Mouse (Mus musculus) gastrocnemius, postnatal 25 days (tissue): ENCODE data around the gene Acot8. TPM values are rescaled to one million over a fixed set of nuclear protein-coding genes. Genes with fewer than 3 reads are reported as not detected.
"Not testable (repeated sequence)": the region's sequence is repeated elsewhere in the genome, so short reads cannot be mapped to it uniquely, and the experiment has no call there.

Experiments
- DNase-seq: peaks from one replicate; pipeline ENCODE4 v3.0.0; 2022
- total RNA-seq, 2 experiments: library from RNA; stranded (reverse); gene quantifications; 1 replicate in 1 of 2; 2 replicates in 1 of 2; pipeline ENCODE4 v1.2.3; 2021

Gene Acot8
- total RNA-seq, 2 experiments from 2014 or later: 8.0 to 9.1 TPM

DNA sequence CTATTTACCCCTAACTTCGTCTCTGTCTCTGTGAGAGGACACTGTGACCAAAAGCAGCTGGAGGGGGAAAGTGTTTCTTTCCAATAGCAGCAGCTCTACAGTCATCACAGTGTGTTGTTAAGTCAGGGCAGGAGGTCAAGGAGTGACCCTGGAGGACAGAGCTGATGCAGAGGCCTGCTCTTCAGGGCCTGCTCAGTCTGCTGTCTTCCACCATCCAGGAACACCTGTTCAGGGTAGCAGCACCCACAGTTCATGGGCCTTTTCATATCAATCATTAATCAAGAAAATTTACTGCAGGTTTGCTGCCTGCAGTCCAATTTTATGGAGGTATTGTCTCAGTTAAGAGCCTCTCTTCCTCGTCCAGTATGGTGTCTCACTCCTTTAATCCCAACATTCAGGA, 8.9 kb upstream of the Acot8 start:
- DNase-seq: no peak

DNA sequence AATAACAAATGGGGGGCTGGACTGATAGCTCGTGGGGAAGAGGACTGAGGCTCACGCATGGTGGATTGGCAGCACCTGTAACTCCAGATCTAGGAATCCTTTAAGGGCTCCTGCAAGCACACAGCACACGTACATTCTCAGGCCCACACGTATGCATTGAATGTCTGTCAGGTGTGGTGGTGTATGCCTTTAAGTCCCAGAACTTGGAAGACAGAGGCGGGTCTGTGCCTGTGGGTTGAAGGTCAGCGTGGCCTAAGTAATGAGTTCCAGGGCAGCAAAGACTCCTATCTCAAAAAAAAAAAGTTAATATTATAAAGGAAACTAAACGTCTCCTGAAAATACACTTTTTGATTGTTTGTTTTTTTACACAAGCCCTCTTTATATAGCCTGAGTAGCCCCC, 1.9 kb upstream of the Acot8 start:
- DNase-seq: no peak

DNA sequence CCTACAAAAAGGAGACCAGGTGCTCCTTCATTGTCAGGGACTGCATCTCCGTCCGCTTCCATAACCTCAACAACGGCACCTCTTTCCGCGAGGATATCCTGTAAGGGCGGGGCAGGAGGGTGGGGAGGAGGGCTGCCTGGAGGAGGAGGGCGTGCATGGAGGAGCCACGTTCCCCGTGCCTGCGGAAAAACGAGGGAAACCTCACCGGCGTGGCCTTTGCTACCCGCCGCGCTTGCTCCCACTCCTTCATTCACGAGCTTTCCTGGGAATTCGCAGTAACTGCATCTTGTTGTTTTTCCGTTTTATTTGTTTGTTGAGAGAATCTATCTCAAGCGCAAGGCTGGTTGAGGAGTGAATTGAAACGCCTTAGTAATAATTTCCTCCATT, 643 bp upstream of the Acot8 start:
- DNase-seq: no peak

DNA sequence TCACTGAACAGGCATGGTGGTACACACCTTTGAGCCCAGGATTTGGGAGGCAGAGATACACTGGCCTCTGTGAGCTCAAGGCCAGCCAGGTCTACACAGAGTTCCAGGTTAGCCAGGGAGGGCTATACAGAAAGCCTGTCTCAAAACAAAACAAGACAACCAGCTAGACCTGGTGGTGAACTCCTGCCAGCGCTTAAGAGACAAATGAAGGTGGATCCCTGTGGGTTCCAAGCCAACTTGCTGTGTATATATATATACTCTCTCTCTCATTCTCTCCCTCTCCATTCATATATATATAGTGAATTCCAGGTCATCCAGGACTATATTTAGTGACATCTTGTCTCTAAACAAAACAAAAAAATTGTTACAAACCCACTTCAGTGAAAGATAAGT, 765 bp downstream of the Acot8 start:
- DNase-seq: no peak

DNA sequence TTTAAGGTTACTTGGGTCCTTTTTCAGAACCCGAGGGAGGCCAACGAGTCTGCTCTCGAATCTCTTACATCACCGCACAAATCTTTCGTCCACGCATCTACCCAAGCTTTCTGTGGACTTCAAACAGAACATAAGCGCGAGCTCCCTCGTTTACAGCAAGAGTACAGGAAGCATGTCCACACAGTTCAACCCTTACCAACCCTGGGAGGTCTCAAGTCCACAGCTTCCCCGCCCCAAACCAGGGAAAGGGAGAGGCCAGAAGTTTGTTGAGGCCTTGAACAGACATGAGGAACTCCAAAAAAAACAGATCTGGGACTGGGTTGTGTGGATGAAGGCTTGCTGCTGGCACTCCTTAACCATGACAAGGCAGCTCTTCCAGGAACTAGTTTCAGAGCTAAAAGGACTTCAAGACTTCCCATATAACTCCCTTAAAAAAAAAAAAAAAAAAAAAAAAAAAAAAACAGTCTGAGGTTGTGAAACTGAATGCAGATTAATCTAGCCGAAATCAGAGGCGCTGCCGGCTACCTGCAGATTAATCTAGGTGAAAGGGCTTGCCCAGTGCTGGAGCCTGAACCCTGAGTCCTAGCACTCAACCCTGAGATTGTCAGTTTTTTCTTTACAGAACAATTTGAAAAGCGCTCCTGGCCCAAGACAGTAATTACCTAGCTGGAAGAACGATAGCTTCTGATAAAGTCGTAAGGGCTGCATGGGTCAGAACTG, 1.3 kb downstream of the Acot8 start:
- DNase-seq: no peak

DNA sequence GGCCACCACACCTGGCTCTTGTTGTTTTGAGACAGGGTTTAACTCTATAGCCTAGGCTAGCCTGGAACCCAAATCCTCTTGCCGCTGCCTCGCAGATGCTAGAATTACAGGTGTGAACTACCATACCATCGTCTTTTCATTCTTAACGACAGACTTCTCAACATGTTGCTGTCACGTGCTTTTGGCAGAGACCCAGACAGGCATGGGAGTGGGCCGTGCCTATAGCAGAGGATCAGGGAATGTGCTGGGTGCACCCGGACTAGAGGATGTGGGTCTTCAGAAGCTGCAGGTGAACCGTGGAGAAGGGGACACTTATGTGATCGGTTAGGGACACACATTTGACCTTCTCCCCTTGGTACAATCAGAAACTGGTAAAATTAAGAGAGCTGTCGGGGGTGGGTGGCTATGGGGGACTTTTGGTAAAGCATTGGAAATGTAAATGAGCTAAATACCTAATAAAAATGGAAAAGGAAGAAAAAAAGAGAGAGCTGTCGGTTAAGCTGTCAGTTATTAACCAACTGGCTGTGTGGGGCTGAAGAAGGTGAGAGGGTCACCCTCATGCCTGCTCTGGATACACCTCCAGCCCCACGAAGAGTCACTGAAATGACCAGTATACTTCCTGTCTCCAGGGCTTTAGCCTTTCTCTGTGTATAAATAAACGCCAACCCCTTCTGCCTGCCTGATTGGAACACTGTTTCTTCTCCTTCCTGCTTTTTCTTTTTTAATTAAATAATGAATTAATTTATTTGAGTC, 4.3 kb downstream of the Acot8 start:
- no peak for DNase-seq

DNA sequence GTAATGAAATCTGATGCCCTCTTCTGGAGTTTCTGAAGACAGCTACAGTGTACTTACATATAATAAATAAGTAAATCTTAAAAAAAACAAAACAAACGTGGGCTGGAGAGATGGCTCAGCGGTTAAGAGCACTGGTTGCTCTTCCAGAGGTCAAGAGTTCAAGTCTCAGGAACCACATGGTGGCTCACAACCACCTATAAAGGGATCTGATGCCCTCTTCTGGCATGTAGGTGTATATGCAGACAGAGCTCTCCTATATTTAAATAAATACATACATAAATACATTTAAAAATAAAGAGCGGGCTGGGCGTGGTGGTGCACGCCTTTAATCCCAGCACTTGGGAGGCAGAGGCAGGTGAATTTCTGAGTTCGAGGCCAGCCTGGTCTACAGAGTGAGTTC, 6.1 kb downstream of the Acot8 start:
- DNase-seq: not testable (repeated sequence)

DNA sequence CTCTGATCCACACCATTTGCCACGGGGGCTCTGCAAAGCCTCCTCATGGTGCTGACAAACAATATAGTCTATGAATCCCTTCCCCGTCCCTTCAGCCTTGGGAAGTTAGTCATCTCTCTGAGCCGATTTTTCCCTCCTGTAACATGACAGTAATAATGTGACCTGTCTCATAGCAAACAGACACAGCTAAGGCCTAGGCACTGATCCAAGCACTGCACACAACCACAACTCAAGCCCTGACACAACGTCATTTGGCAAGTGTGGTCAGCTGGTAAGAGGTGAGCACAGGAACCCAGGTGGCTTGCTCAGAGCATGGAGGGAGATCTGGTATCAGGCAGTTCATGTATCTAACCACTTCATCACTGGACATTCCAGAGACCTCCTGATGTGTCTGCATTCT, 8.8 kb downstream of the Acot8 start:
- DNase-seq: no peak

DNA sequence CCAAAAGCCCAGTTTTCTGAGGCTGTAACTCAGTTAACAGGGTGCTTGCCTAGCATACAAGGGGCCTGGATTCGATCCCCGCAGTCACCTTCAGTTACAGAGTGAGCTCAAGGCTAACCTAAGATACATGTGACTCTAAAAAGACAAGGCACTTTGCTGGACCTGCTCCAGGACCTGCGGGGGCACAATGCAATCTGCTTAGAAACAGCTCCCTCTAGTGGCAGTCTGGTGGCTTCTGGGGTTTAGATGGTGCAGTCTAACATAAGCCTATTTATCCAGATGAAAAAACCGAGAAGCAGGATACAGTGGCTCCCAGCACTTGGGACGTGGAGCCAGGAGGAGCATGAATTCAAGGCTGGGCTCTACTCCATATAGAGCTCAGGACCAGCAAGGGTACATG, 10.4 kb downstream of the Acot8 start:
- DNase-seq: peak; percentile 69

DNA sequence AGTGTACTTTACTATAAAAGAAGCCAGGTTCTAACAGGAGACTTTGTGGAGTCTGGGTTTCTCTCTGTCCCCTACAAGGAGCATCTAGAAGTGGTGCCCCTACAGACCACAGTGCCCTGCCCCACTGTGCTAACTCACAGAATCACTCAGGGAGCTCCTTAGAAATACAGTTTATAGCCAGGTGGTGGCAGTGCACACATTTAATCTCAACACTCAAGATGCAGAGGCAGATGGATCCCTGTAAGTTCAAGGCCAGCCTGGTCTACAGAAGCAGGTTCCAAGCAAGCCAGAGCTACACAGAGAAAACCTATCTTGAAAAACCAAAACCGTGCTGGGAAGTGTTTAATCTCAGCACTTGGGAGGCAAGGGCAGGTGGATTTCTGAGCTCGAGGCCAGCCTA, 10.9 kb downstream of the Acot8 start:
- no peak for DNase-seq

DNA sequence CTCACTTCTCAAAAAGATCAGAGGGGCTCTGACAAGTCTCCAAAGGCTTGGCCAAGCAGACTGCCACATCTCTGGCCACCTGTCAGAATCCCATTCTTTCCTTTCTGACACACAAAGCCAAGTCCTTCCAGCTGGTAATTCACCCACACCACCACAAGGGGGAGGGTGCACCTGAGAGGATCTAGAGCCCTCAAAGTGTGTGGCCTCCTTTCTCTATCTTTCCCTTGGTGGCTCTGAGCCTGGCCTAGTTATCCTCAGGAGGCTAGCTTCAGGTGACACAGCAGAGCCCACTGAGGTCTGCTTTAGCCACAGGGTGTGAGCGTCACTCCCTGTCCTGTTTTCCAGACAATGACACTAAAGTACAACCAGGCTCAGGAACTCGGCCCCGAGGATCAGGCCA, 11.4 kb downstream of the Acot8 start:
- peak; percentile 35 for DNase-seq

DNA sequence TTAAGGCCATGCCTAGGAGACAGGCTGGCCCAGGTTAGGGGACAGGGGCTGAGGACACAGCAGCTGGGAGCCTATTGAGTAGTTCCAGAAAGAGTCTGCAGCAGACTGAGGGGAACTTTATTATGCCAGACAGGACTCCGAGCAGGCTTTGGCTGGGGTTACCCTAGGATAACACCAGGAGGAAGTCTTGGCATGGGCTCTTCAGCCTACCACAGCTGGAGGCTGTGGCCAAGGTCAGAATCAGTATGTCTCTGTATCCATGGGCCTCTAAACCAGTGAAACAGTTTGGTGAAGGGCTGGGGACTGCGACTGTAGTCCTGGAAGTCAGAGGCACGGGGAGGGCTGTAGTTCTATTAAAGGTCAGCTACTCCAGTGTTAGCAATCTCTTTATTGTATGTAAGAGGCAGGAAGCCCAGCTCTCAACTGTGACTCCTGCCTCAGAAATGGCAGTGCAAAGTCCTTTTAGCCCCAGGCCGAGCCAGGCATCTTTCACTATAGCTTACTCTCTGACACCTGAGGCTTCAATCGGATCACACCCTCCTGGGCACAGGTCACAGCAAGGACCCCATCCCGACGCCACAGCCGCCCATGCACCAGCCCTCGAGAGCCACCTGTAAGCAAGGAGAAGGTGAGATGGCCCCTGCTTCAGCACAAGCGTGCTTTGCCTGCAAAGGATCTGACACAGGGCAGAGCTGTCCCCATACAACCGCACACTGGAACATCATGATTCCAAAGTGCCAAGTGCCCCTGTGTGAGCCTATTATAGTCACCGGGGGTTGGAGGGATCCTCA, 12.1 kb downstream of the Acot8 start:
- DNase-seq: no peak

DNA sequence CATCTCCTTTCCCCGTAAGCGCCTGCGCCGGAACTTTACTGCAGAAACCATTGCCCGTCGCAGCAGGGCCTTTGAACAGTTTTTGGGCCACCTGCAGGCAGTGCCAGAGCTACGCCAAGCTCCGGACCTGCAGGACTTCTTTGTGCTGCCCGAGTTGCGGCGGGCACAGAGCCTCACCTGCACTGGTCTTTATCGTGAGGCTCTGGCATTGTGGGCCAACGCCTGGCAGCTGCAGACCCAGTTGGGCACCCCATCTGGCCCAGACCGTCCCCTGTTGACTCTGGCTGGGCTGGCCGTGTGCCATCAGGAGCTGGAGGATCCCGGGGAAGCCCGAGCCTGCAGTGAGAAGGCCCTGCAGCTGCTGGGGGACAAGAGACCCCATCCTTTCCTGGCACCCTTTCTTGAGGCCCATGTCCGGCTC, 12.8 kb downstream of the Acot8 start:
- DNase-seq: no peak

DNA sequence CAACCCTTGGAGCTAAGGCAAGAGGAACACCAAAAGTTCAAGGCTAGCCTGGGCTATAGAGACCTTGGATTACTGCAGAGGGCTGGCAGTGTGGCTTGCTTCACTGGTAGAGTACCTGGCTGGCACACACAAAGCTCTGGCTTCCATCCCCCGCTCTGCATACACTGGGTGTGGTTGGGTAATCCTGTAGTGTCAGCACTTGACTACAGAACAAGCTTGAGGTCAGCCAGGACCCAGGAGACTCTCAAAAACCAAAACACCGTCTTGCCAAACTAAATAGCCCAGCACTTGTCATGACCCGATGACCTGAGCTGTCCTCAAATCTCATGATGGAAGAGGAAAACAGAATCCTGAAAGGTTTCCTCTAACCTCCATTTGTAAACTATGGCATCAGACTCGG, 14.2 kb downstream of the Acot8 start:
- DNase-seq: no peak

DNA sequence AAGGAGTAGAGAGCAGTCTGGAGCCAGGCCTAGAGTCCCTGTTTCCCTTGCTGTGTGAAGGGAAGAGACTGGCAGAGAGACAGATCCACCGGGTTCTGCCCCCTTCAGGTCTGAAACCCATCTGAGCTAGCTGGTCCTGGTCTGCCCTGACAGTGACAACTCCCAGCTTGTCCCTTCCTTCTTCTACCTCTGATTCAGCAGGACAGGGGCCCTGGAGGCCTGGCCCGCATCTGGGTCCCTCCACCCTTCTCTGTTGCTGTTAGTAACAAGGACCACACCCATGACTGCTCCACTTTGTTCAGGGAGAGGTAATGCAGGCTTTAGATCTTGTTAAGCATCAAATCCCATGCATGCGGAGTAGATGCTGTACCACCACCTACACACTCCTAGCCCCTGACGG, 16.3 kb downstream of the Acot8 start:
- DNase-seq: peak; percentile 10

DNA sequence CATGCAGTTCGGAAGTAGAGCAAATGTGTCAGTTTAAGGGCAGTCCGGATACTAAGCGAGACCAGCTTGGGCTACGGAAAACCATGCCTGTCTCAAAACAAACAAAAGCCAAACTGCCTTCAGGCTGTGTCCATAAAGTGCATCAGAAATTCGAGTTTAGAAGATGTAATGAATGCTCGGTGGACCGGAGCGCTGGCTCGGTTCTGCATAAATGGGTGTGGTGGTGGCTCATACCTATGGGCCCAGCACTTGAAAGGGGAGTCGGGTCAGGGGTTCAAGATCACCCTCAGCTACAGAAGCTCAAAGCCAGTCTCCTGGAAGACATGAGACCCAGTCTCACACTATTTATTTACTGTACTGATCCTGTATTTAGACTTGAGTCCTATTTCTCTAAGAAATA, 16.9 kb downstream of the Acot8 start:
- DNase-seq: no peak

DNA sequence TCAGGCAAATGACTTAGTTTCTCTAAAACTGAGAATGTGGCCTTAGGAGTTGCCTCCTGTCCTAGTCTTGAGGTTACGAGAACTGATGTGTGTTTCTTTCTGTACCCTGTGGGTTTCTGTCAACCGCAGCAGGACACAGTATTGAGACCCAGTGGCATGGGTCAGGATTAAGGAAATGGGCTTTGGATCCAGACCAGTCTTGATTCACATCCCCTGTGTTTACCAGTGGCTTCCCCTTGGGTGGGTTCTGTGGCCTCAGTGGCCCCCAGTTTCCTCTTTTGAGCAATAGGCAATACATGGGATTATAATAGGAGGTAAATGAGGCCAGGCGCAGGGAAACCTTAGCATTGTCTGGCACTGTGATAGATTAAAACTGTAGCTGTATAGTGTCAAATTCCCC, 17.6 kb downstream of the Acot8 start:
- no peak for DNase-seq

DNA sequence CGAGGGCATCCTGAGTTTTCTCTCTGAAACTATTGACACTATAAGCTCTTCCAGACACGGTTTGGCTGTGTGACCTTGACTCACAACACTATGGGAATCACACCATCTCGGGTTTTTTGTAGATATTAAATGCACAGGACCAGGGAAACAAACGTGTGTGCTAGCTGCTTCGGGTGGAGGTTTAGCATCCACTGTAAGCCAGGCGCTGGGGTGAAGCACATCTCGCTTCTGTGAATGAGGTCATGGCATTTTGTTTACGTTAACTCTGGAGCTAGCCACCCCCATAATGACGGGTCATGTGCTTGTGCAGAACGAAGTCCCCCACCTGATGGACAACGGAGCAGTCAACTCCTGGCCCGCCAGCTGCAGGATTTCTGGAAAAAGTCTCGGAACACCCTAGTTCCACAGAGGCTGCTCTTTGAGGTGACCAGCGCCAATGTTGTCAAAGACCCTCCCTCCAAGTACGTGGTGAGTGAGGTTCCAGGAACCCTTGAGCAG, 18.2 kb downstream of the Acot8 start:
- DNase-seq: no peak

DNA sequence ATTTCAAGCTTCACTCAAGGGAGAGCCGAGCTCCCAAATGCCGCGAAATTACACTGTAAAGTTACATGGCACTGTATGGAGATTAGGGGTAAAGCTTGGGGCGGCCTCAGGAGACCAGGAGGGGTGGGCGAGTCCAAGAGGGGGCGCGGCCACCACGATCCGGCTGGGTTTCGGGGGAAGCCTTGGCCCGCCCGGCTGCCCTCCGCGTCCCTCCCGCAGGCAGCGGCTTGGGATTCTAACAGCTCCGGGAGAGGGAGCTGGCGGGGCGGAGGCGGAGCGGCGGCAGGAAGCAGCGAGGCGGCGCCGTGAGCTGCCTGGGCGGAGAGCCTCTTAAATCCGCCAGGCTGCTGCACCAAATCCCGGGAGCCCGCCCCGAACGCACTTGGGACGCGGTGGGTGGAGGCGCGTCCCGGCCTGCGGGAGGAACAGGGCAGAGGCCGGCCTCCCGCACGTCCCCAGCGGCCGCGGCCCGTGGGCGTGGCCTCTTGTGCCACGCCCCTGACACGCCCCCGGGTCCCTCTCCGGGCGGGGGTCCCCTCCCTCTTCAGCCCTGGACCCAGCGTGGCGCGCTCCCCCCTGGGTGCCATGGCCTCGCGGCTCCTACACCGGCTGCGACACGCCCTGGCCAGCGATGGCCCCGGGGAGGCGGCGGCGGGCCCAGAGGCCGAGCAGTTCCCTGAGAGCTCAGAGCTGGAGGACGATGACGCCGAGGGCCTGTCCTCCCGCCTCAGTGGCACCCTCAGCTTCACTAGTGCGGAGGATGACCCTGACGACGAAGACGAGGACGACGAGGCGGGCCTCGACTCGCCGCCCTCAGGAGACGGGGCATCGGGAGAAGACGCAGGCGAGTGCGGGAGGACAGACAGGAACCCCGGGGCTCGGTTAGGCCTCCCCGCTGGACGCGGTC, 18.9 kb downstream of the Acot8 start, which contains the start of gene Snx21:
Gene Snx21 (plus strand): TSS at position 343 of the 907 bp plus-strand sequence.
- DNase-seq: peak; percentile 97

DNA sequence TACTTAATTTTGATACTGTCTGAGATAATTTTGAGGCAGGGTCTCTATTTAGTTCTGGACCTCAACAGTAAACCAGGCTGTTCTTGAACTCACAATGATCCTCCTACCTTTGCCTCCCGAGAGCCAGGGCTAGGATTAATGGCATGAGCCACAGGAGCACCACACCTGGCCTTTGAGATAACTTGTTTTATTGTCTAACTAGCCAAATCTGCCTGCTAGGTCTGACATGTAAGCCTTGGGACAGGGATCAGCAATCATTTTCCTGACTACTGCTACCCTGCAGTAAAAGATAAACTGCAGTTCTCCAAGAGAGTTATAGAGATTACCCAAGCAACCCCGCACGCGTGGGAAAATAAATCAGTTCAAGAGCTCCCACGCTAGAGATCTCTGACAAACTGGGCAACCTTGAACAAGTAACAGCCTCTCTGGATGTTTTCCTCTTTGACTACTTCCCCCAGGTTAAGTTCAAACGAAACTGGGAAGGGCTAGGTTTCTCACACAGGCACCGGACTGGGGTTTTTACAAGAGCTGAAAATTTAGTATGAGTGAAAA, 19.7 kb downstream of the Acot8 start:
- DNase-seq: no peak

DNA sequence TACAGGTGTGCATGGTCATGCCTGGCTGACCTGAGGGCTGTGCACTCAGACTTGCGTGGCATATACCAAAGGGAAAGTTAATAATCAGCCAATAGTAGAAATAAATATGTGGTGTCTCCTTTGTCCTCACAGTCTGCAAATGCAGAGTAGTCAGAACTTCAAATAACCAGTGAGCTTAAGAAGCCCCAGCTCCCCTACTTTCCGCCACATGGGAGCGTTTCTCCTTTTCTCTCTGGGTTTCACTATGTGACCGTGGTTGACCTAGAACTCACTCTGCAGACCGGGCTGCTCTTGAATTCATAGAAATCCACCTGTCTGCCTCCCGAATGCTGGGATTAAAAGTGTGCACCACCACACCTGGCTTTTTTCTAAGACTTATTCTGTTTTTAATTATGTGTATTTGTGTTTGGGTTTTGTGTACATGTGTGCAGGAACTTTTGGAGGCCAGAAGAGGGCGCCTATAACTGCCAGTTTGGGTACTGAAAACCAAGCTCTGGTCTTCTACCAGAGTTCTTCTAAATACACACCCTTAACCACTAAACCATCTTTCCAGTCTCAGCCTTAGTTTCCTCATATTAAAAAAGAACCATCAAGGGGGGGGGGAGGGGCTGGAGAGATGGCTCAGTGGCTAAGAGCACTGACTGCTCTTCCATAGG, 20.6 kb downstream of the Acot8 start:
- no peak for DNase-seq
